Mouse (Mus musculus) T-cell, adult 2 months (primary cell): ENCODE results near the gene Fam107b.

Experiments
- DNase-seq: peaks from one replicate; pipeline ENCODE4 v3.0.0; 2022; ENCODE audit warnings: low spot score

Fam107b gene

DNA sequence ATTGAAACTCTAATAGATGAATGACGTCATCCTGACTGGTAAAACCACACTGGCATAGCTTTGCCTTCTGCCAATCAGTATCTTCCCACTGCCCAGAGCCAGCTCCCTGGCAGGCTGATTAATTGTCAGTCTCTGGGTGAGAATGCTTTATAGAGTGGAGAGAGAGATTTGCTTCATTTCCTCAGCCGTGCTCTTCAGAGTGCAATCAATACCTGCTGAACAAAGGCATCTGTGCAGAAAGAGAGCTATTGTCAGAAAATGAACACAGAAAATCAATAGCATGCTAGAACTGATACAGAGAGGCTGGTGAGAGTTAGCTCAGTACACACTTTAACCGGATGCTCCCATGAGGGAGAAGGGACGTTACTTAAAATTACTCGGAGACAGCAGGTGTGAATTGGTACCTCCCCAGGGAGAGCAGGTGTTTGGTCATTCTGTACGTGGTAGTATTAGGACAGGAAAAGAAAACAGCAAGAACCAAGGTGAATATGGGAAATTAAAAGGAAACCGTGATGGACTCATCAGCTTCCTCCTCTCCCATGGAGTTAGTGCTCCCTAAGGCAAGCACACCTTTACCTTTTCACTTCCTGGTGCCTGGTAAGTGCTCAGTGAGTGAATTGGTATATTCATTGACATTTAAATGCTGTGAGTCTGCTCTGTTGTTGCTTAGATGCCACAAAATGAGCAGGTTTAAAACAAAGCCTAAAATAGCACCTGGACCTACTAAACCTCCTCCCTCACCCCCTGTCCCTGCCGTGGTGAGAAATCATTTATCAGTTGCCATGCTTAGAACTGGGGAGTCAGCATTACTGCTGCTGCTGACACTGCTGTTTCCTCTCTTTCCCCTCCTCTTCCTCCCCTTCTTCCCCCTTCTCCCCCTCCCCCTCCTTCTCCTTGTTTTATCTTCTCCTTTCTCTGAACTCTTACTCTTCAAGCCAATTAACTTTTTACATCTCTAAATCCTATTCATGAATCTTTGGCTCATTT is 38.9 kb downstream of the Fam107b start:
- no peak for DNase-seq

DNA sequence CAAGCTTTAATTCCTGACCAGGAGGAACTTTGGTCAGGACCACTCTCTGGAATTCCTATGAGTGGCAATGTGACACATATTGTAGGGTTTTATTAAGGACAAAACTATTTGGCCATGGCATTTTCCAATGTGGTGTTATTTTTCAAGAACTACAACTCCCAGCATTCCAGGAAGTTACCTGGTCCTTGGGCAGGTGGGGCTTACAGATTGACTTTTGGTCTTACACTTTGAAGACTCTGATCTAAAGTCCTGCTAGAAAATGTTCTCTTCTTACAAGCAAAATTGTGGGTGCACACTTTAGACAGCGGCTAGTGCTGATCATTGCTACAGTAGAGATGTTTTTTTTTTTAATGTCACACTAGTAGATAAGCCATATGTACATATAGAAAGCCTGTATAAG is 48.2 kb downstream of the Fam107b start:
- DNase-seq: no peak

- DNase-seq: no peak
These were observed 51.3 kb downstream of the Fam107b start for GRCm38 (mm10) chr2:3621568-3621967.

DNA sequence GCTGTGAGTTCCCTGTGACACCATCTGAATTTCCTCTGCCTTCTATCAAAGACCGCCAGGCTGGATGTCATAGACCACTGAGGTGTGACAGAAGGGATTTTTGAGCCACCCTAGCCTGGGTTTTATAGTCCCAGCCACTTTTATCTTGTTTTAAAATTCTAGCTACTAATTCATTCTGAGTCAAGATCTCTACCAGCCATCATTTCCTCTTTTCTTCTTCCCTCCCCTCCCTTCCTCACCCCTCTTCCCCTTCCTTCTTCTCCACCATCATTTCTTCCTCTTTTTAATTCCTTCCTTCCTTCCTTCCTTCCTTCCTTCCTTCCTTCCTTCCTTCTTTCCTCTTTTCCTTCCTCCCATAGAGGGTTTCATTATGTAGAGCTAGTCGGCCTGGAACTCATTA is 51.9 kb downstream of the Fam107b start:
- DNase-seq: no peak

DNA sequence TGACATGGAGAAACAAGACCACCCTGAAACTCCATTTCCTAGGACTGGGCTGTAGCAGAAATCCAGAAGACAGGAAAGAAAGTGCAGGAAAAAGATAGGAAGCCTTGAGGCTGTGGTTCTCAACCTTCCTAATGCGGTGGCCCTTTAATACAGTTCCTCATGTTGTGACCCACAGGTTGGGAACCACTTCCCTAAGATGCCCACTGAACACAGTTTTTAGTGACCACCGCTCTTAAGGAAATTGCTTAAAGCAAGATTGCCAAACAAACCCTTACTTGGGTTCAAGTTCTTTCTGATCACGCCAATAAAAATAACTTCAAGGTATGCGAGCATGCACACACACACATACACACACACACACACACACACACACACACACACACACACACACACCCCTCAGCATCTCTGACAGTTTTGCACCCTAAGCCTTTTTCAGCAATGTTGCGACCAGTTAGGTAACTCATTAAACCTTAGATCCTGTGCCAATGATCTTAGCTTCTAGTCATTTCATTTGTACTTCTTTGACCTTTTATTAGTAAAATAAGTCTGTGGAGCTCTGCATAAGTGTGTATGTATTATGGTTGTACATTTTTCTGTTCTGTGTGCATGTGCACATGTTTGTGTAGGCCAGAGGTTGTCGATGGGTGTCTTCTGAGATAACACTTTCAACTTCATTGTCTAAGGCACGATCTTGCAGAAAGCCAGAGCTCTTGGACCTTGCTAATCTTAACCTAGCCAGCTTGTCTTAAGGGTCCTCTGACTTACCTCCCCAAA is 53.1 kb downstream of the Fam107b start:
- DNase-seq: no peak

- no peak for DNase-seq
These were observed 53.8 kb downstream of the Fam107b start for GRCm38 (mm10) chr2:3623981-3624584.

DNA sequence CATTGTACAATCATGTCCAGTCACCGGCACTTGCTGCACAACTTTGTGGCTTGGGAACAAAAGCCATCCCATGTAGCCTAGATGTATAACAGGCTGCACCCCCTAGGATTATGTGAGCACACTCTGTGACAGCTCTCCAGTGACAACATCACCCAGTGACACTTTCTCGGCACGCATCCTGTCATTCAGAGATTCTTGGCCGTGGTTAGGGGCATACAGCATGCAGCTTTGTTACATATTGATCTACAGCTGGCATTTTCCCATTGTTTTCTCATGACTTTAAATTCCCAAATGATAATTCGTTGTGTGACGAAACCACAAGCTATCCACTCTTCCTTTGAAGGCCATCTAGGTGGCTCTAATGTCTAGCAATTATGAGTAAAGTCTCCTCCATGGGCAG is 58.8 kb downstream of the Fam107b start:
- DNase-seq: no peak

DNA sequence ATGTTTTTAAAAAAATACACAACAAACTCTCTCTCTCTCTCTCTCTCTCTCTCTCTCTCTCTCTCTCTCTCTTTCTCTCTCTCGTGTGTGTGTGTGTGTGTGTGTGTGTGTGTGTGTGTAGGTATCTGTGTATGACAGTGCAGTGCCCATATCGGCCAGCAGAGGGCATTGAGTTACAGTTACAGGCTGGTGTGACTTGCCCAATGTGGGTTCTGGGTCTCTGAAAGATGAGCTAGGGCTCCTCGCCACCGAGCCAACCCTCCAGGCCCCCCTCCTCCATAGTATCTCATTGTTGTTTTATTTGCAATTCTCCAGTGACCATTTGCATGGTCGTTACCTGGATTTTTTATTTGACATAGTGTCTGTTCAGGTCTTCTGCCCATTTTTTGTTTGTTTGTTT is 59.5 kb downstream of the Fam107b start:
- DNase-seq: peak; percentile 44

DNA sequence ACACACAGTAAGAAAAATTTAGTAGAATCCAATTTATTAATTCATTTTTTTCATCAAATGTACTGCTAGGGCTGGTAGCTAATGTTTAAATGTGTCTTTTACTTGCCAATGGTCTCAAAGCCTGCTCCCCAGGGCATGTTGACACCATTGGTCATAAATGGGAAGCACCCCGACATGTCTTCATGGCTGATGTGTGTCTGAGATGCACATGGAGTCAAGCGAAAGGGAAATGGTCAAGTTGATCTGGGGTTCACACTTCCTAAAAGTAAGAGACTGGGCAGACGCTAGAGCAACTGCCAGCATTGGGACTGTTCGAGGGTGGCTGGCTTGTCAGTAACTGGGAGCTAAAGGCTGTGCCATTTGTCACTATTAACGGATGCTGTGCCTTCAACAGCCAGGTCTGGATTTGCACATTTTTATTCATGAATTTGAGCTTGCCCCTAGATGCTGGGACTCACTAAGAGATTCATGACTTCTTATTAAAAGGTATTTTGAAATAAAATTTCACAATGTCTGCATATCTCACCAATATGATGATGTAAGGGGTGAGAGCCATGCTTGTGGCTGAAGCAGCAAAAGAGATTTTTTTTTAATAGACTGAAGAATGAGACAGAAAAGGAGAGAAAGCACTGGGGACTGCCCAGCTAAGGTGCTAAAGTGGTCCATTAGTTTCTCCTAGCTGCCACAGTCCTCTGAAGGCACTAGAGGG is 60.6 kb downstream of the Fam107b start:
- DNase-seq: no peak

DNA sequence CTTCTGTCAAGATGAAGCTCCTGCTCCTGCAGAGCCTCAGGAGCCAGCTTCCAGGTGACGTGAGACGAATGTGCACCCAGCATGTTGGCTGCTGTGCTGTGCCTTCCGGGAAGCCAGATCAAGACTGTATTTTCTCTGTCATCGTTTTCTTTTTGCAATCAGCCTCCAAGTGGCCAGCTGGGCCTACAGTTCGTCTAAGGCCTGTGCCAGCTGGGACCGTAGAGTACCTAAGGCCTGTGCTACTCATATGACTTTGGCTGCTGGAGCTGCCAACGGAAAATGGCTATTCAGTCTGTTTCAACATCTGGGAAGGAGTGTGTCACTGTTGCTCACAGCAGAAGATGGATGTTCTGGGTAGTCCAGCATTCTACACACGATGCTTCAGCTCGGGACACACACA is 62.8 kb downstream of the Fam107b start:
- no peak for DNase-seq

DNA sequence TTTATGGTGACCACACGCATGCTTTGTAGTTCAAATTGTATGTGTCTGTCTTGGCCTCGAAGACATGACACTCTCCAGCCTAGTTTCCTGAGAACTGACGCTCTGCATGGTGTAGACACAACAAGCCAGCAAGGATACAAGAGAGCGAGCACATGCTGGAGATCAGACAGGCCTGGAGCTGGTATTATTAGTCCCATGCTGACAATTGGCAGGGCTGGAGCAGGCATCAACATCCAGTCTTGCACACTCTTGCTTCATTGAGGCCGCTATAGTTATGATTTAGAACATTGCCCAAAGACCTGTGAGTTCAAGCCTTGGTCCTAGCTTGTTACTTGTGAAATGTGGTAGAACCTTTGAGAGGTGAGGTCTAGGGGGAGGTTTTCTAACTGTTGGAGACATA is 66.5 kb downstream of the Fam107b start:
- no peak for DNase-seq

- no peak for DNase-seq
These were observed 70.9 kb downstream of the Fam107b start for GRCm38 (mm10) chr2:3641001-3641770.

DNA sequence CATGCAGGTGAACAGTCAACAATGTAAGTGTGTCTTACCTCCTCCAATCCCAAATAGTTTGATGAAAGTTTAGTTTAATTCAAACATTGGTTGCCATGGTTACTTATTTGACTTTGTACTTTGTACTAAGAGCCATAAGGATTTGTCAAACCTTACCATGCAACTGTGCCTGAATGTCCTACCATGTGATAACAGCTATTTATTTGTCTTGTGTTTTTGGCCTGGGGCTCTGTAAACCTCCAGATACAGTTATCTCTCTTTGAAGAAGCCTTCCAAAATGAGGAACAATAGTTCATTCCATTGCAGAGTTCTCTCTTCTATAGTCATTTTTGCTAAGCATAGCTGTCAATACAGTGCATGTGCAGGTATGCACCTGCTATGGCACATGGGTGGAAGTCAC is 72.7 kb downstream of the Fam107b start:
- DNase-seq: no peak

- no peak for DNase-seq
These were observed 75.5 kb downstream of the Fam107b start for GRCm38 (mm10) chr2:3645741-3646140.

DNA sequence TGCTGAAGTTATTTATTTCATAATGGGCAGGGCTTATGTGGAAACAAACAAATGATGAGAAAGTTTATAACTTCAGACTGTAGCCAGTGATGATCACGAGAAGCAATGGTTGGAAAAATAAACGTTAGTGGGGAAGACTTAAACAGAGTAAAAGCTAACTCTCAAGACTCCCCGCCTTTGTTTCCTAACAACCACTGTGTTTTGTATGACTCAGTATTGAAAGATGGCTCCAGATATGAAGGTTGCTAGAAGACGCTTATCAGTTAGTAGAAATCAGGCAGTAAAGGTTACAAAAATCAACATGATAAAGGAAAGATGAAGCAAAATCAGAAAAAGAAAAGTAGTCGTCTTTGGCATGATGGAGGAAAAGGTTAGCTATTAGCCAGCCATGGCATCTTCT is 78.9 kb downstream of the Fam107b start:
- DNase-seq: no peak

DNA sequence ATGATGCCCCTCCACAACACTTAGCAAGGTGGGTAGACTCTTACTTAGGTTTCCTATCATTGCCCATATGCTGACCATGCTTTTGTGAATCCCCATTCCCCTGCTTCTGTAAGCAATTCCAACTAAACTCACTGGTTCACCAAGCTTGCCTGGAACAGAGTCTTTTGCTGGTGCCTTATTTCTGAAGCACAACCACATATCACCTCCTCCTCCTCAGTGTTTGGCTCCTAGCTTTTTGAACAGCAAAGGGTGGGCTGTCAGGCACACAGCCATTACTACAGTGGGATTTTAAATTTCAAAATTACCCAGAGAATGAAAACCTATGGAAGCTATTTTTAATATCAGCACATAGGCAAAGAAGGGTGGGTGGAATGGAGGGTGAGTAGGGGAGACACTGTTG is 84.3 kb downstream of the Fam107b start:
- DNase-seq: no peak

GRCm38 (mm10) chr2:3656091-3656490 is 85.8 kb downstream of the Fam107b start:
- DNase-seq: no peak

GRCm38 (mm10) chr2:3656834-3657233 is 86.5 kb downstream of the Fam107b start:
- no peak for DNase-seq

DNA sequence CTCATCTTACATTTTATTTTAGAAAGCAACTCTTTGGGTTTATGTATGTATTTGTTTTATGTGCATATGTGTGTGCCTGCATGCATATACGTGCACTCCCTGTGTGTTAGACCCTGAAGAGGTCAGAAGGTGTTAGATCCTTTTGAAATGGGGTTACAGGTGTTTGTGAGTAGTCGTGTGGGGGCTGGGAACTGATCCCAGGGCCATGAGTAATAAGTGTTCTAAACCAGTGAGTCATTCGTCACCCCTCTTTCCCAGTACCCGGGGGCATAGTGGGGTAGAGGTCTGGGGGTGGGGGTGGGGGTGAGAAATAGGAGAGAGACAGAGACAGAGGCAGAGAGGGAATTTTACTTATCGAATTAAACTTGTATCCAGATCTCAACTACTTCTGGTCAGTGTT is 87.1 kb downstream of the Fam107b start:
- DNase-seq: no peak

- DNase-seq: peak; percentile 63
These were observed 87.8 kb downstream of the Fam107b start for GRCm38 (mm10) chr2:3657811-3658730.
